Mouse (Mus musculus): ENCODE results near the gene Tarbp1. TPM values are rescaled to one million over a fixed set of nuclear protein-coding genes. Genes with fewer than 3 reads are reported as not detected.

The Tarbp1 gene
- polyA plus RNA-seq, 2 experiments: 3.3 to 8.2 TPM

DNA sequence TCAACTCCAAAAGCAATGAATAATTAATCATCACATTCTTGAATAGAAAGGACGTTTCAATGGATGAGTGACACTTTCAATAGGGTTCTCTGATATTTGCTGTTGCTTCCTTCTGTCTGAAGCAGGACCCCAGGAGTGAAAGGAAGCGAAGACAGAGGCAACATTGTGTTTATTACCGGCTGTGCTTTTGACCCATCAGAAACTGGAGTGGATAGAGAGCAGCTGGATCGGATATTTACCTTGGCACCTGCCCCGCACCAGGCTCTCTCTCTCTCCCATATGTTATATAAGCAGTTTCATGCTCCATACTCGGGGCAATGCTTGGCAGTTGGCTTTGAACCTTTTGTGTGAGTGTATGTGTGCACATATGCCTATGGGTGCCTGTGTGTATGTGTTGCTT is 23.6 kb upstream of the Tarbp1 start:
- Histone ChIP-seq H3K4me2 (replicated peaks; ENCODE audit: low read depth, low read length, severe bottlenecking) (0 out of 2 replicates have a peak overlapping the region, but pooled peaks have one; percentile 66), H3K4me3 (replicated peaks; ENCODE audit: low read length) (no peak overlapping the region), H3K4me1 (ENCODE audit: control insufficient read depth, insufficient read depth, low read length) (peaks cover 15% of the 10 kb centered on the region), H3K27me3 (ENCODE audit: control insufficient read depth, insufficient read depth, low read length) (no peaks in the 10 kb centered on the region), H3K27ac (replicated peaks; ENCODE audit: low read depth, low read length) (peak overlapping the region; percentile 14; the same call in 1 of the 2 replicates), H3K9me3 (ENCODE audit: control insufficient read depth, low read length) (no peaks in the 10 kb centered on the region), H3K36me3 (ENCODE audit: control insufficient read depth, insufficient read depth, low read length) (no peaks in the 10 kb centered on the region), H3K9ac (ENCODE audit: low read depth, low read length, severe bottlenecking) (no peak overlapping the region)
- ATAC-seq (ENCODE audit: low FRiP score, low read depth): no peak
- 70% methylated on average over 6 of the region's 6 CpGs for WGBS
- DNase-seq (ENCODE audit: low spot score): peak; percentile 31
- no peak for TF ChIP-seq POLR2A (IDR thresholded peaks at IDR 0.05; ENCODE audit: borderline replicate concordance, extremely low read depth, insufficient read depth, insufficient read length)

DNA sequence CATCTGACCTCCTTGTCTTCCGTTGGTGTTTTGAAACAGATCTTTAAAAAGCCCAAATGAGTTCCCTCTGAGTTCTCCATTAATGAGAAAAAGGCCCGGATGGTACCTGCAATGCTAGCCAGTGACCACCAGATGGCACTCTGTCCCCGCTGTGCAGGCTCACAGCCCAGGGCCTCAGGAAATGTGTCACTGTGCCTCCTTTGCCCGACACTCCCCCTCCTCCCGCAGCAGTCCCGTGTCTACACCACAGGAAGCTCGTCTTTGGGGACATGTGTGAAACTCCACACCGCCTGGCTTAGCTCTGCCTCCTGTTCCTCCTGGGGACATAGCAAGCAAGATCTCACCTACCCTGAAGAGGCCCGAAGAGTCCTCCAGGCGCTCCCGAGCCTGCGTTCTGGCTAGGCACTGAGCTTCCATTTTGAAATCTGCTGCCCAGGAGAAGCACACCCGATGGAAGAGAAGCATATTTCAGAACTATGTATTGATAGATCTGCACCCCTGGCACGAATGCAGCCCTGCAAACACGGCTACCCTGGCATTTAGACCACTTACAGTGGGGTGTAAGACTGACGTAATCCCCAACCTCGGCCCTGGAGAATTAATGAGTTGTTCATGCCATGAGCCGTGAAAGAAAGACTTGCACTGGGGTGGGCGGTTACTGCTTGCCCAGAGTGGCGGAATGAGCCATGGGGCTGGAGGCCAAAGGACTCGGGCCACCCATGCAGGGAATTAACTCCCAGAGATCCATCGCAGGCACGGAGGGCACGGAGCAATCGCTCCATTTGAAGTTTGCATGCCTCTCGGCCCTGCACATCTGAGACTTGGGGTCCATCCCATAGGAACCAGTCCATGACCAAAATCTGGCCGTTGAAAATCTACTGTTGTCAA is 22.9 kb upstream of the Tarbp1 start:
- H3K4me3 ChIP-seq (replicated peaks; ENCODE audit: low read length): peak overlapping the region; percentile 35
- peak overlapping the region; percentile 87 for H3K27ac ChIP-seq (replicated peaks; ENCODE audit: low read depth, low read length)
- H3K9ac ChIP-seq (ENCODE audit: low read depth, low read length, severe bottlenecking): peak overlapping the region; percentile 56
- no peaks in the 10 kb centered on the region for H3K36me3 ChIP-seq (ENCODE audit: control insufficient read depth, insufficient read depth, low read length)
- no peaks in the 10 kb centered on the region for H3K9me3 ChIP-seq (ENCODE audit: control insufficient read depth, low read length)
- H3K27me3 ChIP-seq (ENCODE audit: control insufficient read depth, insufficient read depth, low read length): no peaks in the 10 kb centered on the region
- WGBS: 19% methylated on average over 27 of the region's 27 CpGs
- peak; percentile 88 for DNase-seq (ENCODE audit: low spot score)
- peak; percentile 89 for ATAC-seq (ENCODE audit: low FRiP score, low read depth)
- no peak for TF ChIP-seq POLR2A (IDR thresholded peaks at IDR 0.05; ENCODE audit: borderline replicate concordance, extremely low read depth, insufficient read depth, insufficient read length)
- peak overlapping the region; percentile 66 for H3K4me2 ChIP-seq (replicated peaks; ENCODE audit: low read depth, low read length, severe bottlenecking)
- H3K4me1 ChIP-seq (ENCODE audit: control insufficient read depth, insufficient read depth, low read length): peaks cover 15% of the 10 kb centered on the region

DNA sequence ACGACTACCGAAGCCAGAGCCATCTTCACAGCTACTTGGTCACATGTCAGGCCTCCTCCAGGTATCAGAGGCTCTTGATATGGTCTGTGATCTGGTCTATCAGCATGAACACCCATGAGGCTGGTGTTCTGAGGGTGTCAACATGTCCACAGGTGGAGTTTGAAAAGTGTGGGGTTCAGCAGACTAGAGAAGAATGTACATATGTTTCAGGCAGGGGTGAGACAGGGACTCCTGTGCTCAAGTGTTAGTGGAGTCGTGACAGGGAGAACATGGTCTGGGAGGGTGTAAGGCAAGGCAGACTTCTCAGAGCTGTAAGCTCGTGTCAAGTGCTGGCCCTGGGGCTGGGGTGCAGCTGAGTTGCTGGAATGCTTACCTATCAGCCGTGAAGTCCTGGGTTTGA is 22.1 kb upstream of the Tarbp1 start:
- Histone ChIP-seq H3K4me2 (replicated peaks; ENCODE audit: low read depth, low read length, severe bottlenecking) (peak overlapping the region; percentile 66; the same call in 1 of the 2 replicates), H3K4me3 (replicated peaks; ENCODE audit: low read length) (no peak overlapping the region), H3K4me1 (ENCODE audit: control insufficient read depth, insufficient read depth, low read length) (peaks cover 15% of the 10 kb centered on the region), H3K9ac (ENCODE audit: low read depth, low read length, severe bottlenecking) (peak overlapping the region; percentile 56; the same call in 1 of the 2 replicates), H3K27ac (replicated peaks; ENCODE audit: low read depth, low read length) (0 out of 2 replicates have a peak overlapping the region, but pooled peaks have one; percentile 21), H3K9me3 (ENCODE audit: control insufficient read depth, low read length) (no peaks in the 10 kb centered on the region), H3K27me3 (ENCODE audit: control insufficient read depth, insufficient read depth, low read length) (no peaks in the 10 kb centered on the region), H3K36me3 (ENCODE audit: control insufficient read depth, insufficient read depth, low read length) (no peaks in the 10 kb centered on the region)
- TF ChIP-seq POLR2A (IDR thresholded peaks at IDR 0.05; ENCODE audit: borderline replicate concordance, extremely low read depth, insufficient read depth, insufficient read length): no peak
- no peak for ATAC-seq (ENCODE audit: low FRiP score, low read depth)
- WGBS: 79% methylated on average over 5 of the region's 5 CpGs
- DNase-seq (ENCODE audit: low spot score): no peak

DNA sequence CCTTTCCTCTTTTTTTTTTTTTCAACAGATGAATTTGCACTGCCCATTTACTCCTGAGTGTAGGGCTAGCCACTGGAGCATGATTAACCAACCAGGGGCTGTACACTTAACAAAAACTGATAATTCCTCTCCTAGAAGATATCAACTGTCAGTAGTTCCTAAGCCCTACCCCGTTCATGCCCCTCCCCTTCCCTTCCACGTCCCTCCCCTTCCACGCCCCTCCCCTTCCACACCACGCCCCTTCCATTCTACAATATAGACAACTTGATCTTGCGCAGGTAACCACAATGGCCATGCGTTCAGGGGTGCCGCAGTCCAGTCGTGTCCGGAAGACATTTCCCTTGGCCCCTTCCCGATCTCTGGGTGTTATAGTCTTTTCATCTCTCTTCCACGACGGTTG is 20.6 kb upstream of the Tarbp1 start:
- Histone ChIP-seq H3K27ac (replicated peaks; ENCODE audit: low read depth, low read length) (no peak overlapping the region), H3K36me3 (ENCODE audit: control insufficient read depth, insufficient read depth, low read length) (no peaks in the 10 kb centered on the region), H3K9me3 (ENCODE audit: control insufficient read depth, low read length) (no peaks in the 10 kb centered on the region), H3K4me1 (ENCODE audit: control insufficient read depth, insufficient read depth, low read length) (peaks cover 15% of the 10 kb centered on the region), H3K4me3 (replicated peaks; ENCODE audit: low read length) (no peak overlapping the region), H3K9ac (ENCODE audit: low read depth, low read length, severe bottlenecking) (no peak overlapping the region), H3K27me3 (ENCODE audit: control insufficient read depth, insufficient read depth, low read length) (no peaks in the 10 kb centered on the region), H3K4me2 (replicated peaks; ENCODE audit: low read depth, low read length, severe bottlenecking) (no peak overlapping the region)
- no peak for ATAC-seq (ENCODE audit: low FRiP score, low read depth)
- no peak for DNase-seq (ENCODE audit: low spot score)
- TF ChIP-seq POLR2A (IDR thresholded peaks at IDR 0.05; ENCODE audit: borderline replicate concordance, extremely low read depth, insufficient read depth, insufficient read length): no peak
- WGBS: 87% methylated on average over 12 of the region's 12 CpGs

DNA sequence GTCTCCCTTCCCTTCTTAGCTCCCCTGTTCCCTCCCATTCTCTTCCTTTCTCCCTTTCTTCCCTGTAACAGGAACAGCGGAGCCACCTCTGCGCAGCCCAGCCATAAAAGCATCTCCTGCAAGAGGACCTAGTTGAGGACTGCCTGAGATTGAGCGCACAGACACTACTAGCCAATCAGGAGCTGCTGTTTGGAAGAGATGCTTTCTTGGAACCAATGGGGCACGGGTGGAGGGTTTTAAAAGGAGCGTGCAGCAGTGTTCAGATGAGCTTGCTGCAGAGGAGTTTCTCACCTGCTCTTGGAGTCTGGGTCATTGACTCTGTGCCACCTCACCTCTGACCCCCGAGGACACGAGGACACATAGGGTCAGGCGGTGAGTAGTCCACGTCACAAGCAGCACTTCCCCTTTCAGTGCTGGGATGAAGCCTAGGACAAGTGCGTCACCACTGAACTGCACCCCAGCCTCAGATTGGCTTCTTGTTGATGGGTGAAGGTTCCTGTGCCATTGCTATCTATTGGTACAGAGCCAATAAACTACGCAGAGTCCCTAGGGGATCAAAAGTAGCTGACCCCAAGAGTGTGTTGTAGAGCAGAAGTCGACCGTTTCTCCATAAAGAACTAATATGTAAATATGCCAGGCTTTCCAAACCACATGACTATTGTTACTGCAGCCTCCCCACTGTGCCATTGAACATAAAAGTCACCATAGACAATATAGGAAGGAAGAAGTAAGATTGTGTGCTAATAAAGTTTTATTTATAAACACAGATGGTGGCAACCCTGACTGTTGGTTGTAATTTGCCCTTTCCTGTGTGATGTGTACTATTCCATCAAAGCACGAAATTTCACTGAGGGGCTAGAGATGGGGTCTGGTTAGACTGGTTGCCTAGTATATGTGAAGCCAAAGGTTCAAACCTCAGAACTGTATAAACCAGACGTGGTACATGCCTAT is 19.6 kb upstream of the Tarbp1 start:
- no peak for TF ChIP-seq POLR2A (IDR thresholded peaks at IDR 0.05; ENCODE audit: borderline replicate concordance, extremely low read depth, insufficient read depth, insufficient read length)
- H3K4me2 ChIP-seq (replicated peaks; ENCODE audit: low read depth, low read length, severe bottlenecking): no peak overlapping the region
- H3K4me3 ChIP-seq (replicated peaks; ENCODE audit: low read length): no peak overlapping the region
- H3K36me3 ChIP-seq (ENCODE audit: control insufficient read depth, insufficient read depth, low read length): no peaks in the 10 kb centered on the region
- WGBS: 75% methylated on average over 15 of the region's 15 CpGs
- no peak for ATAC-seq (ENCODE audit: low FRiP score, low read depth)
- no peak for DNase-seq (ENCODE audit: low spot score)
- H3K9ac ChIP-seq (ENCODE audit: low read depth, low read length, severe bottlenecking): no peak overlapping the region
- H3K27me3 ChIP-seq (ENCODE audit: control insufficient read depth, insufficient read depth, low read length): no peaks in the 10 kb centered on the region
- no peak overlapping the region for H3K27ac ChIP-seq (replicated peaks; ENCODE audit: low read depth, low read length)
- H3K4me1 ChIP-seq (ENCODE audit: control insufficient read depth, insufficient read depth, low read length): peaks cover 15% of the 10 kb centered on the region
- no peaks in the 10 kb centered on the region for H3K9me3 ChIP-seq (ENCODE audit: control insufficient read depth, low read length)

Measured in limb, embryonic 14.5 days (tissue).